Mouse (Mus musculus) limb, embryonic 10.5 days (tissue): ENCODE measurements around the gene Sel1l3. TPM values are rescaled to one million over a fixed set of nuclear protein-coding genes. Genes with fewer than 3 reads are reported as not detected.

Source experiments
- DNase-seq: peaks from one replicate; pipeline ENCODE4 v3.0.0-alpha.2; 2017; ENCODE audit warnings: low spot score
- H3K27ac ChIP-seq: fragments of 300-500 bp; sonication (generic); 2 replicates; pipeline ENCODE4 v1.5.1; 2016; ENCODE audit warnings: mild to moderate bottlenecking
- H3K27me3 ChIP-seq: fragments of 300-500 bp; sonication (generic); 2 replicates; pipeline ENCODE4 v1.6.1; 2016; ENCODE audit warnings: low read depth, mild to moderate bottlenecking; ENCODE audit not compliant: poor library complexity, severe bottlenecking
- H3K36me3 ChIP-seq: fragments of 300-500 bp; sonication (generic); 2 replicates; pipeline ENCODE4 v1.6.1; 2016; ENCODE audit warnings: mild to moderate bottlenecking, moderate library complexity
- H3K4me1 ChIP-seq: fragments of 300-500 bp; sonication (generic); 2 replicates; pipeline ENCODE4 v1.6.1; 2016
- H3K4me3 ChIP-seq: fragments of 300-500 bp; sonication (generic); 2 replicates; pipeline ENCODE4 v1.5.1; 2016; ENCODE audit warnings: mild to moderate bottlenecking, moderate library complexity
- H3K9me3 ChIP-seq: fragments of 300-500 bp; sonication (generic); replicated peaks from 2 replicates; pipeline ENCODE4 v1.6.1; 2016; ENCODE audit warnings: mild to moderate bottlenecking
- WGBS: fragments of 180-500 bp; shearing (Covaris S2); methylation state at CpG from one replicate; pipeline ENCODE4 v1.1.7; 2016; 5-methylcytosine and 5-hydroxymethylcytosine counted together
- polyA plus RNA-seq: library from polyadenylated mRNA; unstranded; fragments of >200 nt; fragmentation: Nextera tagmentation; extraction: Ambion mirVana; gene quantifications from 2 replicates; pipeline ENCODE4 v1.2.1, GENCODE M21; 2016

Sel1l3 gene
- polyA plus RNA-seq, 1 experiment from 2014 or later: 0.68 TPM

- H3K4me1 ChIP-seq: no peaks in the 10 kb centered on the region
- no peaks in the 10 kb centered on the region for H3K36me3 ChIP-seq
- no peaks in the 10 kb centered on the region for H3K9me3 ChIP-seq
- no peaks in the 10 kb centered on the region for H3K27me3 ChIP-seq
- no peak for DNase-seq
- no peak overlapping the region for H3K4me3 ChIP-seq
- no peak overlapping the region for H3K27ac ChIP-seq
- 89% methylated on average over 11 of the region's 11 CpGs for WGBS
Observed at GRCm38 (mm10) chr5:53185803-53186202, 27.9 kb downstream of the Sel1l3 start.

DNA sequence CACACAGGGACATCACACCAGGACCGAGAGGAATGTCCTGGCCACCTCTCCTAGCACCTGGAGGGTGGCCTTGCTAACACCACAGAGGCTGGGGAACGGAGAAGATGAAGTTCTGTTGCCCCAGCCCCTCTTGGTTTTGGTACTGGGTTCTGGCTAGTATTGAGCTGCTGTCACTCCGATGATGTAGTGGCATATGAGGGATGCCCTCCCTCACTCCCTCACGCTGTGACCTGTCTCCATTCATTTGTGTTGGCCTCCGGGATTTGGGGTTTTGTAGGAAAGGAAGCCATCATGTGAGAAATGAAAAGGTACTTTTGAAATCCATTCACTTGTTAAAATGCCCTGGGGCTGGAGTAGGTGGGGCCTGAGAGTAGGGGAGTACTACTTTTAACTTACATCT is 33.8 kb downstream of the Sel1l3 start:
- WGBS: 90% methylated on average over 5 of the region's 5 CpGs
- H3K4me1 ChIP-seq: no peaks in the 10 kb centered on the region
- H3K27ac ChIP-seq: no peak overlapping the region
- H3K27me3 ChIP-seq: no peaks in the 10 kb centered on the region
- no peaks in the 10 kb centered on the region for H3K9me3 ChIP-seq
- H3K4me3 ChIP-seq: no peak overlapping the region
- DNase-seq: no peak
- H3K36me3 ChIP-seq: no peaks in the 10 kb centered on the region

- Histone ChIP-seq H3K27me3 (no peaks in the 10 kb centered on the region), H3K9me3 (no peaks in the 10 kb centered on the region), H3K27ac (no peak overlapping the region), H3K4me3 (no peak overlapping the region), H3K4me1 (no peaks in the 10 kb centered on the region), H3K36me3 (no peaks in the 10 kb centered on the region)
- no peak for DNase-seq
- WGBS: 68% methylated on average over 6 of the region's 6 CpGs
Observed at GRCm38 (mm10) chr5:53176703-53177102, 37.0 kb downstream of the Sel1l3 start.

DNA sequence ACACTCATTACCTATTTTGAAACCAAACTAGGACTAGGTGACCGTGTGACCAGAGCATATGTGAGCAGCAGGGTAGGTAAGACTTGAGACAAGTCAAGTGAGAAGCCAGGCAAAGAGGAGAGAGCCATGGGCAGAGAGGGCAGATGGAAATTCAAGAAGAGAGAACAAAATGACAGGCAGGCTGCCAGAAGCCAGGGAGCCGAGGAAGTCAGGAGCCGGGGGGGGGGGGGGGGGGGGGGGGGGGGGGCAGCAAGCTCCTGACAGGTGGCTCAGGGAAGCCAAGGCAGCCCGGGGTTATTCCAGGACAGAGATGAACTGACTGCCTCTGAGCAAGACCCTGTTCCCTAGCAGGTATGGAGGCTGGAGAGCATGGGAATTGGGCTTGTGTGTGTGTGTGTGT is 37.7 kb downstream of the Sel1l3 start:
- Histone ChIP-seq H3K4me1 (no peaks in the 10 kb centered on the region), H3K36me3 (no peaks in the 10 kb centered on the region), H3K27ac (no peak overlapping the region), H3K27me3 (no peaks in the 10 kb centered on the region), H3K4me3 (no peak overlapping the region), H3K9me3 (no peaks in the 10 kb centered on the region)
- no peak for DNase-seq
- 83% methylated on average over 2 of the region's 4 CpGs for WGBS

- Histone ChIP-seq H3K27ac (no peak overlapping the region), H3K36me3 (no peaks in the 10 kb centered on the region), H3K4me3 (no peak overlapping the region), H3K9me3 (no peaks in the 10 kb centered on the region), H3K4me1 (no peaks in the 10 kb centered on the region), H3K27me3 (no peaks in the 10 kb centered on the region)
- 81% methylated on average over 3 of the region's 3 CpGs for WGBS
- DNase-seq: no peak
Observed at GRCm38 (mm10) chr5:53175195-53175594, 38.5 kb downstream of the Sel1l3 start.

DNA sequence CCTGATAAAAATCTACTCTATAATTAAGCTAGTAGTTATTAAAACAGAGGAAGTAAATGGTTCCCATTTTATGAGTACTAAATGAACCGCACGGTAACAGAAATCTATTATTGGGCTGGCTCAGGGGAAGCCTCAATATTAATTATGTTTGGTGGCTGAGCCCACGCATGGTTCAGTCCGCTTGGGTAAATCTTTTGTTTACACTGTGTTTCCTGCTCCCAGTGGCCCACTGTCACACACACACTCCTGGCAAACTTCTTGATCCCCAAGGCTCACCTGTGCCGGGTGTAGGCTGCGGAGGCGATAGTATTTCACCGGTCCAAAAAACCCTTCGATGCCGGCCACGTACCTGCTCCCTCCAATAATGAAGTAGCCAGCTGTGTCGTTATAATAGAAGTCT is 39.3 kb downstream of the Sel1l3 start:
- Histone ChIP-seq H3K27me3 (no peaks in the 10 kb centered on the region), H3K27ac (no peak overlapping the region), H3K4me3 (no peak overlapping the region), H3K36me3 (no peaks in the 10 kb centered on the region), H3K9me3 (no peaks in the 10 kb centered on the region), H3K4me1 (no peaks in the 10 kb centered on the region)
- DNase-seq: no peak
- WGBS: 94% methylated on average over 12 of the region's 12 CpGs

GRCm38 (mm10) chr5:53172908-53173307 is 40.8 kb downstream of the Sel1l3 start:
- no peak overlapping the region for H3K27ac ChIP-seq
- DNase-seq: no peak
- WGBS: 89% methylated on average over 7 of the region's 7 CpGs
- H3K27me3 ChIP-seq: no peaks in the 10 kb centered on the region
- no peaks in the 10 kb centered on the region for H3K36me3 ChIP-seq
- H3K9me3 ChIP-seq: no peaks in the 10 kb centered on the region
- H3K4me1 ChIP-seq: no peaks in the 10 kb centered on the region
- H3K4me3 ChIP-seq: no peak overlapping the region

GRCm38 (mm10) chr5:53172256-53172636 is 41.5 kb downstream of the Sel1l3 start:
- H3K4me1 ChIP-seq: no peaks in the 10 kb centered on the region
- DNase-seq: no peak
- 92% methylated on average over 10 of the region's 10 CpGs for WGBS

GRCm38 (mm10) chr5:53171611-53172255 is 42.0 kb downstream of the Sel1l3 start:
- Histone ChIP-seq H3K9me3 (no peaks in the 10 kb centered on the region), H3K4me1 (no peaks in the 10 kb centered on the region), H3K27ac (no peak overlapping the region), H3K27me3 (no peaks in the 10 kb centered on the region), H3K4me3 (no peak overlapping the region), H3K36me3 (no peaks in the 10 kb centered on the region)
- WGBS: 93% methylated on average over 6 of the region's 6 CpGs
- no peak for DNase-seq

More at GRCm38 (mm10) chr5:53172256-53172636, 41.5 kb downstream of the Sel1l3 start:
- Histone ChIP-seq H3K27ac (no peak overlapping the region), H3K27me3 (no peaks in the 10 kb centered on the region), H3K9me3 (no peaks in the 10 kb centered on the region), H3K36me3 (no peaks in the 10 kb centered on the region), H3K4me3 (no peak overlapping the region)

GRCm38 (mm10) chr5:53167564-53167963 is 46.2 kb downstream of the Sel1l3 start:
- H3K27ac ChIP-seq: no peak overlapping the region
- 97% methylated on average over 4 of the region's 4 CpGs for WGBS

GRCm38 (mm10) chr5:53165672-53166071 is 48.1 kb downstream of the Sel1l3 start:
- Histone ChIP-seq H3K4me1 (no peaks in the 10 kb centered on the region), H3K9me3 (no peaks in the 10 kb centered on the region), H3K36me3 (no peaks in the 10 kb centered on the region), H3K4me3 (no peak overlapping the region), H3K27me3 (no peaks in the 10 kb centered on the region), H3K27ac (no peak overlapping the region)
- DNase-seq: no peak
- WGBS: 94% methylated on average over 5 of the region's 5 CpGs

More at GRCm38 (mm10) chr5:53167564-53167963, 46.2 kb downstream of the Sel1l3 start:
- Histone ChIP-seq H3K4me1 (no peaks in the 10 kb centered on the region), H3K36me3 (no peaks in the 10 kb centered on the region), H3K27me3 (no peaks in the 10 kb centered on the region), H3K9me3 (no peaks in the 10 kb centered on the region), H3K4me3 (no peak overlapping the region)
- DNase-seq: no peak

DNA sequence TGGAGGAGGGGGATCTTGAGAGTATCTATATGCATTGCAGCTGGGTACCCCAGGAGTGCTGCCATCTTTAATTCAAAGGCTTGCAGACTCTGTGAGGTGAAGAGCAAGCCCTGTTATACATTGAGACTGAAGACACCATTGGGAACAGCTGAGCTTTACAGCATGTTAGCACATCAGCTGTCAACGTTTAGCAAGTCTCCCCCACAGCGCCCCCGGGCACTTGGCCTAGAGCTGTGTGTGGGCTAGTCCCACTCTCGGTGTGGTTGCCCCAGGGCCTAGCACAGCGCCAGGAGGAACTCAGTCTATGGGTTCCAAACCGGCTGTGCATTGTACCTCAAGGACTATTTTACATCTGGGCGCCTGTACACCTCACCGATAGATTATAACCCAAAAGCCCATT is 51.3 kb downstream of the Sel1l3 start:
- no peaks in the 10 kb centered on the region for H3K9me3 ChIP-seq

DNA sequence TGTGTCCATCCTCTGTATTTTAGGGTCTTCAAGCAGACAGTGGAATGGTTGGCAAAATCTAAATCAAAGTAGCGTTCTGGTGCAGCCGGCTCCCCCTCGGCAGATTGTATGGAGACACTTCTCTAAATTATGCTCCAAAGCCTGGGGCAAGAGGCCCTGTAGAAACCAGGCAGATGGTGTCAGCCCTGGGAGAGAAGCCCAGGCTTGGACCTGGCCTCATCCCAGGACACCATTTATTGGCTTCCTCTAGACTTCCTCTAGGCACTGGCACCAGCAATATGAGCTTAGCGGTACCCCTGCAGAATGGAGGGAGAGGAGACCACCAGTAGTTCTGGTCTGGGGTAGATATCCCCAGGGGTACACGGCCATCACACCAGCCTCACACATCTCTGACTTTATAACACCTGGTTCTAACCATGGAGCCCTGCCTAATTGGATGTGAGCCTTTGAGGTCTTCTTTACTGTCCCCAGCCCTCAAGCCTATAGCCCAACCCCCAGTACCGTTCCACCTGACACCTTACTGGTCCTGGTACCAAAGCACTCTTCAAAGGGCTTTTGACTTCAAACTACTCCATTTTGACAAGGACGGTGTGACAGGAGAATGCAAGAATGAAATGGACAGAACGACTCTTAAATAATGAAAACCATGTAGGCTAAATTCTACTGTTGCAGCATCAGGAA is 52.1 kb downstream of the Sel1l3 start:
- no peak for DNase-seq
- Histone ChIP-seq H3K27ac (no peak overlapping the region), H3K9me3 (no peaks in the 10 kb centered on the region), H3K4me1 (no peaks in the 10 kb centered on the region), H3K27me3 (no peaks in the 10 kb centered on the region), H3K36me3 (no peaks in the 10 kb centered on the region), H3K4me3 (no peak overlapping the region)
- 92% methylated on average over 8 of the region's 8 CpGs for whole genome bisulfite sequencing

More for the DNA sequence above, 51.3 kb downstream of the Sel1l3 start:
- Histone ChIP-seq H3K4me3 (no peak overlapping the region), H3K27ac (no peak overlapping the region), H3K4me1 (no peaks in the 10 kb centered on the region), H3K36me3 (no peaks in the 10 kb centered on the region), H3K27me3 (no peaks in the 10 kb centered on the region)
- 90% methylated on average over 8 of the region's 8 CpGs for WGBS
- DNase-seq: no peak
